Mouse (Mus musculus) yolk sac, embryonic 10.5 days (tissue): ENCODE data around the gene Cuedc1.
A peak's percentile ranks its signal among the peaks of the same experiment; 100 is the strongest.
"Not testable (repeated sequence)": the region's sequence is repeated elsewhere in the genome, so short reads cannot be mapped to it uniquely, and the experiment has no call there.

Experiments
- DNase-seq: peaks from one replicate; pipeline ENCODE4 v3.0.0-alpha.2; 2017; ENCODE audit warnings: low spot score

Gene Cuedc1

DNA sequence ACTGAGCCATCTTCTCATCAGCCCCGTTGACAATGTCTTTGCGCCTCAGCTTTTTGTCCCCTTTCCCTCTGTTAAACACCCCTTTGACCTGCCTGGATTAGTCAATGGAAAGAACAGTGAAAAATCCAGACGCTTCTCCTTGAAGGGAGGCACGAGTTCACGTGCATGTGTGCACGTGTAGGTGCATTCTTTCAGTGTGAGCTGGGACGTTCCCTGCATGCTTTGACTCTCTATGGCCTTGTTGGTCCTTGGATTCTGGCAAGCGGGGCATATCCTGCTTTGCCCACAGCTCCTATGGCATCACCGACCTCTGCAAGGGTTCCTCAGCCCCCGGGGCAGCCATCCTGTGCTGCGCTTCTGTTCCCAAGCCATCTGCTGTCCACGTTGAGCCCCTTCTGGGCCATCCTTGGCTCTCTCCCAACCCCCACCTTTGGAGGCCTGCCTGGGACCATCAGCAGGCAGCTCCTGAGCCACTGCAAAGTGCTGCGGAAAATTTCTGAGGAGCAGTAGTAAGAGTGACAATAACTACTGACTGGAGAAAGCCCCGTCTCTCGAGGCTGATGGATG lies 74.1 kb downstream of the Cuedc1 start:
- no peak for DNase-seq

DNA sequence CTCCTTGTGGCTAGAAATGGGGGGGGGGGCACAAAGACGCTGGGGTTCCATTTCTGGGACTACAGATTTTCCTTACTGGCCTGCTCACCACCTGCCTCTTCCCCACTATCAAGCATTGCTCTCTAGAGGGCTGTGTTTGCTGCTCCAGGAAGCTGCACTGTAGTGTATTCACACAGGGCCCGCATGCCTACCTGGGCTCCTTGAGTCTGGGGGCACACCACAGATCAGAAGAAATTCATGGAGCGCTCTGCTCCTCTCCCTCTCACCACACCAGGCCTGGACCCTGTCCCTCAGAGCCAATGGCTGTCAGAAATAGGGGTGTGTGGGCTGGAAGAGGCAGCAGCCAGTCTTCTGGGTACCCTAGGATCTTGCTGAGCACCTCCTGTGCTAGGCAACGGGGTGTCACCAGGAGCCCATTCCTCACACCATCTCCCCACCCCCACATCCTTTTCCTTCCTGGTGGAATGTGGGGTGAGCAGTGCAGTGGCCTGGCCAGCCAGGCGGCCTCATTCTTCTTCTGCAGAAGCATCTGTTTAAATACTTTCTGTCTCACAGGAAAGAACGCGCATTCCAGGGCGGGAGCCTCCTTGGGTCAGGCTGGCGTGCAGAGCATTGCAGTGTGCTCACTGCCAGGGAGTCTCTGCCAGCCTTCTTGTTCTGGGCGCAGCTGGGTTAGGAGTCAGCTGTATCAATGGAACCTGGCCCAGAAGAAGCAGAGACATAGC lies 74.9 kb downstream of the Cuedc1 start:
- DNase-seq = peak; percentile 77

DNA sequence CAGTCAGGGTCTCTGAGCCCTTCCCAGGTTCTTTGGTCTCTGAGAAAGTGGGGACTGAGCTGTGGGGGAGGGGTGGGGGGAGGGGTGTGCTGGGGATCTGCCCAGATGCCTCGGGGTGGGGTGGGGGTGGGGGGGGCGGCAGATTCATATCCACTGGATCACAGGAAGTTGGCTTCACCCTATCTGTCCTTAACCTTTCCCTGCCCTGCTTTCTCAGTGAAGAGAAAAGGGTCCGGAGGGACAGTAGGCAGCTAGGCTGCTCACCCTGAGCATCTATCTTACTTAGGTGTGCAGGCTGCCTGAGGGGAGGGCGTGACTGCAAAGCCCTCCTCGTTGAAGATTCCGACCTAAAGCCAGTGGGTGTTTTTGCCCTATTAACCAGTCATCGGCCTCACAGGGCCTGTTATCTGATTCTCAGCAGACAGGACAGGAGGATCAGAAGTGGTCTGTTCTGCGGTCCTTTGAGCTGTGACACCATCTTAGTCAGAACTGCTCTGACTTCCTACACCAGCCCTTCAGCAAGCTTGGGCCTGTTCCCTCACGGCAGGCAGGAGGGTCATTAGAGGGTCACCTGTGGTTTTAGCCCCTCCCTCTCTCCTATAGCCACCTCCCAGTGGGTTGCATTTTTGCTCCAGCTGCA lies 75.6 kb downstream of the Cuedc1 start:
- DNase-seq = peak; percentile 43

DNA sequence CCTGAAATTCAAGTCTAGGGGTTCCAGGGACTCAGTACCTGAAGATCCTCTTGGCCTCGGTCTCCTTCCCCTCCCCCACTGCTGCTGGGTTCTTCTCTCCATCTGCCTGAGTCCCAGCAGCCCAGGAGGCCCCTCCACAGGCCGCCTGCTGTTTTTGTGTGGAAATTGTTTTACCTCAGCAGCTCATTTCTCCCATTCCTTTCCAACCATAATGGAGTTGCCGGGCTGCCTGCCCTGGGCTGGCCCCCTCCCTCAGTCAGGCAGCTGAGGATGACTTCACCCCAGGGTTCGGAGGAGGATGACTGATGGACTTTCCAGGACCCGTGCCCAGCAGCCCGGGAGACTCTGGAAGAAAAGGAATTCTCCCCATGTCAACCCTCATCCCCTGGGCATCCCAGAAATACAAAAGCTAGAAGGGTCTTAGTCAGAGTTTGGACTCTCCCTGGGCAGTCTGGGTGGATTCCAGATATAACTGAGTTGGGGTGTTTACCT lies 82.7 kb downstream of the Cuedc1 start:
- no peak for DNase-seq

DNA sequence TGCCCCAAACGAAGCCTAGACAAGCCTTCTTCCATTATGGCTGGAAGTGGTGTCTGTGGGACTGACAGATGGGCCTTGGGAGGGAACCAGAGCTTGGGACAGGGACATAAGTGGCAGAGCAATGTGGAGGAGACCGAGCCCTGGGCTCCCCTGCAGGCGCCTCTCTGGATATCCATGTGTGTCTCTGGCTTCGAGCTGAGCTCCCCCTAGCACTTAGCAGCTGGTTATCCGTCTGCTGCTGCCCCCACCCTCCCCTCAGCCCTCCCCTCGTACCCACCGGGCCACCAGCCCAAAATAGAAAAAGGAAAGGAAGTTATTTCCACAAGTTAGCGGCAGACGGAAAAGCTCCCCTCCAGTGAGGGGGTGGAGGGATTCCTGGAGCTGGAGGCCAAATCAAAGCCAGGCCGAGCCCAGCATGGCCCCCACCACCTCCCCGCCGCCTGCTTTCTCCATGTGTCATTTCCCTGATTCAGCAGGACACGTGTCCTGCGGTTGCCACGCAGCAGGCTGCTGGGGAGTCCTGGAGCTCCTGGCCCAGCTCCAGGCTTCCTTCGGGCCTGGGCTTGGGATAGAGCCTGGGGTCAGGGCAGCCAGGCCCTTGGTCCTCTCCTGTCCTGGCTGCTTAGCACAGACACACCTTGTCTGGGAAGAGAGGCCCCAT lies 83.2 kb downstream of the Cuedc1 start:
- DNase-seq = peak; percentile 75

DNA sequence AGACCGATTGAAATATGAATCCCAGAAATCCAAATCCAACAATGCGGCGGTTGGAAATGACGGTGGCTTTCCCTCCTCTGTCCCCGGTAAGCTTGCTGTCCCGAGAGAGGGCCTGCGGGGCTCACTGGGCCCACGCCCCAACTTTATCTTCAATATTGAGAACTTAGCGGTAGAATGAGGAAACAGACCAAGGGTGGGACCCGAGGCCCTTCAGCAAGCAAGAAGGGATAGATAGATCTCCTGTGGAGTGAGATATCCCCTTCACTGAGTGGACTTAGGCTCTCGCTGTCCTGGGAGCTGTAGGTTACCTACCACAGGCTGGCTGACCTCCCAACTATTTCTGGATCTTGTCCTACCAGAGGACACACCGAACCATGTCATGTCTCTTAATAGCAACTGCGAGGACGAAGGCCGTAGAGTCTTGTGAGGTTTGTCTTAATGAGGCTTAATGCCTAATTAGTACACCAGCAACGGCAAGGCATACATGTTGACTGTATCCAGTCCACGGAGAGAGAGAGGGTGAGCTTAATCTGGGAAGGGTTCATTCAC lies 86.8 kb downstream of the Cuedc1 start:
- DNase-seq = no peak

DNA sequence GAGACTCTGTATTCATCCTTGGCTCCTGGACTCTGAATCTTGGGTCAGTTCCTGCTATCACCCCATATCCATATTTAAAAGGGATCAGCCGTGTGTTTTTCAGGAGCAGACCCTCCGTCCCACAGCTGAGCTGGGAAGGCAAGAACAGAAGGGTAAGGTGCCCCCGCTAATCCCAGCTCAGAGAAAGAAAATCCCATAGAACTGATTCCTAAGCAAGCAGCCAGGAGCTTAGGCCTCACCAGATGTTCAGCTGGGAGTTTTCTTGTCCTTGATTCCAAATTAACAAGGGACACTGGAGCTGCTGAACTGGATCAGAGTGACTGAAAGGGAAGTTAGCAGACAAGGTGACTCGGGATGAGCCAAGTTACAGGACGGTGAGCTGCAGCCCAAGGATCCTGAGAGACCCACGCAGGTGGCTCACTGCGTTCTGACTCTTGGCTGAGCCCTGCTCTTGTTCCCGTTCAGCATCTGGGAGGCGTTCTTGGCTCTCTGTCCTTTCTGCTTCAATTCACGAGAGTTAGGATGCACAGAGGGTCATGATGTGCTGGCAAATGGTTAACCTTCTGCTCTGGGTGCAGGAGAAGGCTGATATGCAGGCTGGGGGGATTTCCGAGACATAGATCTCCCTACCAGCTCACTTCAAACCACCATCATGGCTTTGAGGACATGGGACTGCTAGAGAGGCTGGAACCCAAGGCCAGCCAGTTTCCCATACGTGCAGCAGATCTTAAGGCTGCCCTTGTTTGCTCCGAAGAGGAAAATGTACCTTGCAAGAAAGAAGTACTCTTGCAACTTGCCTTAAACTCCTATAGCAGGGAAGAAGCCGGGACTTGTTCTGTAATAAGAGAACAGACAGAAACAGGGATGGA lies 88.5 kb downstream of the Cuedc1 start:
- DNase-seq = no peak

DNA sequence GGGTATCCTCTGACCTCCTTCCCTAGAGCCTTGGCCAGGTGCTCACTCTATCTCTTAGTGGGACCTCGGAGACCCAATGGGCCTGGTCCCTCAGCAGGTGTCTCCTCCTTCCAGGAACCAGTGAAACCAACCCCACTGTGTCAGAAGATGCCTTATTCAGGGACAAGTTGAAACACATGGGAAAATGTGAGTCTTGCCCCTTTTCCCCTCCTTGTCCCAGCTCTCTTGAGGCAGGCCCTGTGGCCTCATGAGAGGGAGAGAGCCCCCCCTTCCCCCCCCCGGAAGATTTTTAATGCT lies 89.0 kb downstream of the Cuedc1 start:
- no peak for DNase-seq

DNA sequence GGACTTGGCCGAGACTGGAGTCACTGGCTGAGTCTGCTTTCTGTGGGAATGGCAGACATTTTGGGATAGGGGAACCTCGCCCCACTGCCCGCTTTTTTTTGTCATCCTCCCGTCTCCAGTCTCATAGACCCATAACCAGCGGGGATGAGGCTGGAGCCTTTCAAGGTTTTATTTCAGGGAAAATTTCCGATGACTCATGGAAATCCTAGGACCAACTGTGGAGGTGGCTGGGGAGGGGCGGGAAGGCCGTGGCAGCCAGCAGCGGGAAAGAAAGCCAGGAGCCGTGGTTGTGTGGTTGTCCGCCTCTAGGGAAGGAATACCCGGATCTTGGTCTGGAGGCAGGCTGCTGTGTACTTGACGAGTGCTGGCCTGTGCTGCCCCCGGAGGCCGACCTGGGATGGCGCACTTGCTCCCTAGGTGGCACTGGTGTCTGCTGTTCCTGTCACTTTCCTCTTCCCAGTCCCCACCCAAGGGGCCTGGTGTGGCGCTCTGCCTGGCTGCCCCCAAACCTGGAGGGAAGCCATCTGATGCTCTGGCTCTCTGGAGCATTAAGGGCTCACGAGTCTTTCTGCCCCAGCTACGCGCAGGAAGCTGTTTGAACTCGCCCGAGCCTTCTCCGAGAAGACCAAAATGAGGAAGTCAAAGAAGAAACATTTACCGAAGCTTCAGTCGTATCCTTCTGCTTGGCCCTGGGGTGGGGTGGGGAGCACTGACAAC lies 89.7 kb downstream of the Cuedc1 start:
- DNase-seq = peak; percentile 80

DNA sequence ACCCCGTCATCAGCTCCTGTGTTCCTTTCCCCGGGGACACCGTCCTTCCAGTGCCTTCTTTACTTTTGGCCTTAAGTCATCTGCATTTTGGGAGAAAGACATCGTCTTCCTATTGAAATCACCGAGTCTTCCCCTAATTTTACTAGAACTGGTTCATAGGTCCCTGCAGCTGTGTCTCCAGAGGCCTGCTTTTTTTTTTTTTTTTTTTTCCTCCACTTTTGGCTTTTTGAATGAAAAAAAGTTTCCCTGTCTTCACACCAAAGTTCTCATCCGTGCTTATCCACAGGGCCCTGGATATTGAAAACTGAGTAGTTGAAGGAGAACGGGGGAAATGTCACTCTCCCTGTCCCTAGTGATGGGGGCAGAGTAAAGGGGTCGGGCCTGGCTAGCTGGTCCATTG lies 90.4 kb downstream of the Cuedc1 start:
- no peak for DNase-seq

DNA sequence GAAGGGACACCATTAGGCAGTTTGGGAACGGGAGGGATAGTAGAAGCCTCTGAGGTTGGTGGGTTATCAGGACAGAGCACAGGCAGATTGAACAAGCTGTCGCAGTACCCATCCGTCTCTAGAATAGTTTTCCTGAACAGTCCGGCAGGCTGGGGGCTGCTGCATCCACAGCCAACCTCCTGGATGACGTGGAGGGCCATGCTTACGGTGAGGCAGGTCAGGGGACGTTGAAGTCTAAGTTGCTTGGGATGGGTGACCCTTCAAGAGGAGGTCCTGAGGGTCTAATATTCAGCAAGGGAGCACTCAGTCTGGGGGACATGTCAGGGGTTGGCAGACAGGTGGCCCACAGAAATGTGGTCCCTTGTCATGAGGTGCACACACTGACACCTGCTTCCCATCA lies 90.8 kb downstream of the Cuedc1 start:
- DNase-seq = no peak

DNA sequence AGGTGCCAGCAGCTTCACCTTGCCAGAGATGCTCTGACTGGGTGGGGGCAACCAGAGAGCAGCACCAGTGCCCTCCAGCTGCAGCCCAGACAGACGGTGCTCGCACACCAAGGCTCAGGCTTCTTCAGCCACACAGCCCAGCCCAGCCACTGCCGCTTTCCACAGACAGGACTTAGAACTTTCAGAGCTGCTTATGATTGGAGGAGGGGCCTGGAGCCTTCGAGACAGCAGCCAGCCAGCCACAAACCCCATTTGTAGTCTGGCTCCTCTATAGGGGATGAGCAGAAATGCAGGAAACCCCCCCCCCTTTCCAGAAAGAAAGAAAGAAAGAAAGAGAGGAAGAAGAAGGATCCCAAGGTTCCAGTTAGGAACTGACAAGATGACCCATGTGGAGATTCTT lies 94.7 kb downstream of the Cuedc1 start:
- no peak for DNase-seq

DNA sequence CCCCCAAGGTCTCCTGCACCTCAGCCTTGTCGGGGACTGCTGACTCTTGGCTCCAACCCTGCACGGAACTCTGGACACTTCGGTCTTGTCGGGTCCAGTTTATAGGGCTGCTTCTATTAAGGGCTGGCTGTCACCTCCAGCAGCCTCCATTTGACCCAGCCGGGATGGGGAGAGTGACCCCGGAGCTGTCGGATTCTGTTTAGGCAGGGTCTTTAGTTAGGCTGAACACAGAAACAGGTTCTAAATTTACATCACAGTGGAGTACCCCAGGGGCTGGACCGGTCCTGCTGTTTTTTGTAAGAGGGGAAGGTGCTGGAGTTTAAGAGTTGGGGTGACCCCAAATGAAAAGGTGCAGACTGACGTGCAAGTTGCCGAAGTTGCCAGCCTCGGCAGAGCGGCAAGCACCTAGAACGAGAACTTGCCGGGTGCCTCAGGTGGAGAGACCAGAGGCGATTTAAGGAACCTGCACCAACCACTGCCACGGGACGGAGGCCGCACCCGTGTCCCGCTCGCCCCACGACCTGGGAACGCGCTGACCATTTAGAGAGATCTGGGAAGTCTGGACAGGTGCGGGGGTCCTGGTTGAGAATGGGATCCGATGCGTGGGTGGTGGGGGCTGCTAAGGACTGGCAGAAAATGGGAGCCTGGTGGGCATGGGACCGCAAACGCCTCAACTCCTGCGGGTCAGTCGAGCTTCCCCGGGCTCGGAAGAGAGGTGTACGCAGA lies 95.4 kb downstream of the Cuedc1 start:
- DNase-seq = no peak

DNA sequence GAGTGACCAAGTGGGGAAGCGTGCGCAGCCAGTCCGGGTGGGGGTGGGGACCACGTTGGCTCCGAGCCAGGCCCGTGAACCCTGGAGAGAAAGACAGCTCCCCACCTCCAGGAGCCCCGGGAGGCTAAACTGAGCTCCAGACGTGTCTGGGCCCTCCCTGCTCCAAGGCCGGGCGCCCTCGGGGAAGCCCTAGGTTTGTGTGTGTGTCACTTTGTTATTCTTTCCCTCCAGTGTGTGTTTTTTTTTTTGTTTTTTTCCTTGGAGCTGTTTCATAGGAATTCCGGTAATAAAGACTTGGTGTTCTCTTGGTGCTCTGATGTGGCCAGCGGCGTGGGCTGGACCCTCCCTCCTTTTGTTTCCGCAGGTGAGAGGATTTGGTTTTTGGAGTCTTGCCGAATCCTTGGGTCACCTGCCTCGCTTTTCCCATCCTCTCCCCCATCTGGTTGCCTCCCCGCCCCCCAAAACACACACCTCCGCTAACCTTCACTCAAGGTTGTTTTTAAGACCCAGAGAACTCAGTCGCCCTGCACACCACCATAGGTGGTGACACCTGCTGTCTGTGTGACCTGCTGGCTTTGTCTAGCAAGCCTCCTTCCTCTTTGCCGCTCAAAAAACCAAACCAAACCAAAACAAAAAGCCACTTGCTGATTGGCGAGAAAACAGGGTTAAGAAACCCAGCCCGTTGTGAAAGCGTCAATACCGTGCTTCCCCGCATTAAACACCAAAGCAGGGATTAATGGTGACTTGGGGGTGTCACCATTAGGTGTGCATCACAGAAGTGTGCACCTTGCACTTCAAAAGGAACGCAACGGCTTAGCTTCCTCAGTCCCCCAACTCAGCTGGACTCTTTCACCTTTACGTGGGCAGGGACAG lies 96.2 kb downstream of the Cuedc1 start:
- no peak for DNase-seq

DNA sequence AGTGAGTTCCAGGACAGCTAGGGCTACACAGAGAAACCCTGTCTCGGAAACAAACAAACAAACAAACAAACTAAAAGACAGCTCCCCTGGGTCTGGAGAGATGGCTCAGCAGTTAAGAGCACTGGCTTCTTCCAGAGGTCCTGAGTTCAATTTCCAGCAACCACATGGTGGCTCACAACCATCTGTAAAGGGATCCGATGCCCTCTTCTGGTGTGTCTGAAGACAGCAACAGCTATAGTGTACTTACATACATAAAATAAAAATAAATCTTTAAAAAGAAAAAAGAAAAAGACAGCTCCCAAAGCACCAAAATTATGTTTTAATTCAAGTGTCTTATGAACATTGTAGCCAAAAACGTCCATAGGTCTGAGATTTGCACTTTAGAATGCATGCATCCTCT lies 97.8 kb downstream of the Cuedc1 start:
- not testable (repeated sequence) for DNase-seq

DNA sequence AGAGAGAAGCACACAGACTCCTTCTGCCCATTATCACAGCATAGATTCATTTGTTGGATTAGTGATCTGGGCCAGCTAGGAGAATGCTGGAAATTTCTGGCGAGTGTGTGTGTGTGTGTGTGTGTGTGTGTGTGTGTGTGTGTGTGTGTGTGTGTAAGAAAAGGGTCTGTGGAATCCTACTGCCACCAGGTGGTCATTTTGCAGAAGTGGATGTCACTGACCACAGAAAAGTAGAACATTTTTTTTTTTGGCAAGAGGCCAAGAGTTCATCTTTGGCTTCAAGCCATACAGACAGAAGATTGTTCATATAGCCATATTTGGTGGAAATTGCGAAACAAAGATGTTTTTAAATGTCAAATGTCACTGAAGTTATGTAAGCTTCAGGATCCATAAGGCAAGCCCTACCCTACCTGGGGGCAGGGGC lies 99.3 kb downstream of the Cuedc1 start:
- peak; percentile 57 for DNase-seq

DNA sequence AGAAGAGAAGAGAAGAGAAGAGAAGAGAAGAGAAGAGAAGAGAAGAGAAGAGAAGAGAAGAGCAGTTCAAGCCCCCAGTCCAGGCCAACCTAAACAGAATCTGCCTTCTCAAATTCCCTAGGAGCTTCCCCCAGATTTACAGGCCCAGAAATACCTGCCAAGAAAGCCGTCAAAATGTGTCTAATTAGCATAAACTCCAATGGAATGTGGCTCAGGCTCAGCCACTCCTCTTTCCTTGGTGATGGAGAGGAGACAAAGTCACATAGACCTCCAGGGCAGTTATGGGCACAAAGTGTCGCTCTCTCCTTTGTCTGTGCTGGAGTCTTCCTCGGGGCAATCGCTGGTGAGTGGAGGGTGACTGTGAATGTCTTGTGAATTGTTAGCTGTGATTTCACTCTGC lies 100.4 kb downstream of the Cuedc1 start:
- no peak for DNase-seq

DNA sequence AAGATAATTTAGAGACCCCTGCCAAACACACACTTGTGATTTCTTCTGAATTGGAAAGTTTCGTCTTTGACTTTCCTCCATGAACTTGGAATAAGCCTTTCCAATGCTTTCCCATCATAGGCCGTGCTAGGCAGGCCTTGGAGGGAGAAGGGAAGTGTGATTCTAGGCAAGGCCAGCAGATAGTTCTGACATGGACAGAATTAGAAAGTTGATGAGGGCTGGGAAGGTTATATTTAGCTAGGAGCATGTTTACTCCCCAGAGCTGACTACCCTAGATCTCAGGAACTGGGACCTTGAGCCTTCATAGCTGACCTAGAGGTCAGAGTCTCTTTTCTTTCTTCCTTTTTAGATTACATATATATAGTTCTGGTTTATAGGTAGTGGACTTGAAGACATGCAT lies 103.3 kb downstream of the Cuedc1 start:
- no peak for DNase-seq

DNA sequence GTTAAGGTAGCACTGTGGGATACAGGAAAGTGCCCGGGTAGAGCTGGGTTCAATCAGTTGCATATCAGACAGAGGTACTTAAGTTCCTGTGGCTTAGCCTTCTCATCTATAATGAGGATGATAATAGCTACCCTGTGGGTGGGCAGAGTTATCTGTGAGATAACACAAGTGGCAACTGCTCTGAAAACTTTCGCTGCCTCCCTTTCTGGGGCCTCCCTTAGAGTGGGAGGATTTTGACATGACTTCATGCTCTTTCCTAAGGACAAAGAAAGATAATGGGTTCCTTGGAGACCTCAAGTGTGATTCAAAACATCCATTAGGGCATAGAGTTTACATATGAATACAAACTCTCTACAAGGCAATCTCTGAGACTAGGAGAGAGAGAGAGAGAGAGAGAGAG lies 104.2 kb downstream of the Cuedc1 start:
- no peak for DNase-seq
